Mouse (Mus musculus) lung, embryonic 14.5 days (tissue): ENCODE measurements around the gene Jarid2. TPM values are rescaled to one million over a fixed set of nuclear protein-coding genes. Genes with fewer than 3 reads are reported as not detected.
A peak's percentile ranks its signal among the peaks of the same experiment; 100 is the strongest.

Experiments used
- ATAC-seq: fragments of 200-750 bp; cut with Nextera tagmentation; 2 replicates; pipeline ENCODE4 v1.8.0; 2017; ENCODE audit warnings: mild to moderate bottlenecking, moderate TSS enrichment, moderate library complexity; ENCODE audit not compliant: insufficient read depth
- DNase-seq: peaks from one replicate; pipeline ENCODE4 v3.0.0-alpha.2; 2015
- H3K27ac ChIP-seq: fragments of 300-500 bp; sonication (generic); 2 replicates; pipeline ENCODE4 v1.5.1; 2014; ENCODE audit warnings: low read depth, mild to moderate bottlenecking, moderate library complexity
- H3K27me3 ChIP-seq: fragments of 300-500 bp; sonication (generic); 2 replicates; pipeline ENCODE4 v1.6.1; 2014; ENCODE audit warnings: low read length, control low read depth; ENCODE audit not compliant: insufficient read depth
- H3K36me3 ChIP-seq: fragments of 300-500 bp; sonication (generic); 2 replicates; pipeline ENCODE4 v1.6.1; 2014; ENCODE audit warnings: control low read depth; ENCODE audit not compliant: insufficient read depth
- H3K4me1 ChIP-seq: fragments of 300-500 bp; sonication (generic); 2 replicates; pipeline ENCODE4 v1.6.1; 2014; ENCODE audit warnings: antibody characterized with exemption, control low read depth; ENCODE audit not compliant: insufficient read depth
- H3K4me2 ChIP-seq: fragments of 300-500 bp; sonication (generic); 2 replicates; pipeline ENCODE4 v1.6.1; 2014; ENCODE audit warnings: mild to moderate bottlenecking
- H3K4me3 ChIP-seq: fragments of 300-500 bp; sonication (generic); 2 replicates; pipeline ENCODE4 v1.5.1; 2014; ENCODE audit warnings: low read depth, low read length
- H3K9ac ChIP-seq: fragments of 300-500 bp; sonication (generic); 2 replicates; pipeline ENCODE4 v1.6.1; 2014
- H3K9me3 ChIP-seq: fragments of 300-500 bp; sonication (generic); 2 replicates; pipeline ENCODE4 v1.6.1; 2016; ENCODE audit warnings: low read depth, low read length, control low read depth
- CTCF ChIP-seq: IDR thresholded peaks from 2 replicates; pipeline ENCODE4 v1.5.1; 2016; ENCODE audit warnings: antibody characterized with exemption, low read depth
- WGBS: fragments of 180-500 bp; shearing (Covaris S2); extraction: QIAGEN DNeasy Blood & Tissue Kit; methylation state at CpG from one replicate; pipeline ENCODE4 v1.1.7; 2014; 5-methylcytosine and 5-hydroxymethylcytosine counted together
- polyA plus RNA-seq: library from polyadenylated mRNA; unstranded; fragments of >200 nt; fragmentation: Nextera tagmentation; extraction: Ambion mirVana; gene quantifications from 2 replicates; pipeline ENCODE4 v1.2.1, GENCODE M21; 2014

Gene Jarid2
- polyA plus RNA-seq, 1 experiment from 2014 or later, result 18.4 TPM

GRCm38 (mm10) chr13:44734441-44734840, 5.2 kb downstream of the Jarid2 start:
- no peak overlapping the region for H3K9ac ChIP-seq

GRCm38 (mm10) chr13:44735088-44735690, 5.9 kb downstream of the Jarid2 start:
- no peak for TF ChIP-seq CTCF
- no peak for DNase-seq
- Histone ChIP-seq H3K4me3 (no peak overlapping the region), H3K36me3 (no peaks in the 10 kb centered on the region), H3K9me3 (no peaks in the 10 kb centered on the region), H3K27me3 (no peaks in the 10 kb centered on the region), H3K9ac (no peak overlapping the region), H3K27ac (no peak overlapping the region), H3K4me2 (no peak overlapping the region), H3K4me1 (no peaks in the 10 kb centered on the region; the same call in 1 of the 2 replicates)
- 18% methylated on average over 1 of the region's 1 CpGs for WGBS
- ATAC-seq, result no peak

More at GRCm38 (mm10) chr13:44734441-44734840, 5.2 kb downstream of the Jarid2 start:
- Histone ChIP-seq H3K27ac (no peak overlapping the region; the same call in 1 of the 2 replicates), H3K36me3 (no peaks in the 10 kb centered on the region), H3K4me1 (no peaks in the 10 kb centered on the region; the same call in 1 of the 2 replicates), H3K27me3 (no peaks in the 10 kb centered on the region), H3K9me3 (no peaks in the 10 kb centered on the region), H3K4me3 (peak overlapping the region; percentile 71), H3K4me2 (peak overlapping the region; percentile 66)
- no peak for TF ChIP-seq CTCF
- ATAC-seq, result no peak
- 59% methylated on average over 5 of the region's 5 CpGs for WGBS
- no peak for DNase-seq

GRCm38 (mm10) chr13:44737297-44737696, 8.0 kb downstream of the Jarid2 start:
- no peaks in the 10 kb centered on the region for H3K27me3 ChIP-seq
- TF ChIP-seq CTCF, result no peak
- no peaks in the 10 kb centered on the region for H3K36me3 ChIP-seq
- H3K27ac ChIP-seq, result no peak overlapping the region; the same call in 1 of the 2 replicates
- 75% methylated on average over 1 of the region's 1 CpGs for WGBS
- H3K4me3 ChIP-seq, result no peak overlapping the region
- ATAC-seq, result no peak
- H3K9ac ChIP-seq, result no peak overlapping the region
- no peaks in the 10 kb centered on the region; the same call in 1 of the 2 replicates for H3K4me1 ChIP-seq
- peak; percentile 47 for DNase-seq
- H3K9me3 ChIP-seq, result no peaks in the 10 kb centered on the region
- no peak overlapping the region for H3K4me2 ChIP-seq

- DNase-seq, result peak; percentile 36
- H3K27me3 ChIP-seq, result no peaks in the 10 kb centered on the region
- H3K4me1 ChIP-seq, result no peaks in the 10 kb centered on the region
- no peak overlapping the region for H3K27ac ChIP-seq
- no peak for TF ChIP-seq CTCF
- H3K4me3 ChIP-seq, result no peak overlapping the region
- H3K36me3 ChIP-seq, result no peaks in the 10 kb centered on the region
- H3K9me3 ChIP-seq, result no peaks in the 10 kb centered on the region
- H3K9ac ChIP-seq, result no peak overlapping the region
- no peak overlapping the region for H3K4me2 ChIP-seq
- no peak for ATAC-seq
- WGBS, result 64% methylated on average over 3 of the region's 3 CpGs
Observed at GRCm38 (mm10) chr13:44751780-44752179, 22.5 kb downstream of the Jarid2 start.

GRCm38 (mm10) chr13:44753206-44753605, 23.9 kb downstream of the Jarid2 start:
- ATAC-seq (no peak), DNase-seq (no peak)
- no peaks in the 10 kb centered on the region for H3K9me3 ChIP-seq
- H3K27ac ChIP-seq, result no peak overlapping the region
- H3K4me3 ChIP-seq, result no peak overlapping the region
- 81% methylated on average over 2 of the region's 2 CpGs for WGBS
- no peaks in the 10 kb centered on the region for H3K27me3 ChIP-seq
- H3K36me3 ChIP-seq, result no peaks in the 10 kb centered on the region
- no peak overlapping the region for H3K9ac ChIP-seq
- no peak for TF ChIP-seq CTCF
- H3K4me1 ChIP-seq, result no peaks in the 10 kb centered on the region
- H3K4me2 ChIP-seq, result no peak overlapping the region

- TF ChIP-seq CTCF, result no peak
- ATAC-seq (no peak), DNase-seq (peak; percentile 17)
- H3K27ac ChIP-seq, result no peak overlapping the region
- no peak overlapping the region for H3K4me2 ChIP-seq
- no peaks in the 10 kb centered on the region for H3K36me3 ChIP-seq
- no peaks in the 10 kb centered on the region for H3K27me3 ChIP-seq
- H3K4me1 ChIP-seq, result no peaks in the 10 kb centered on the region
- WGBS, result 27% methylated on average over 5 of the region's 5 CpGs
- H3K9me3 ChIP-seq, result no peaks in the 10 kb centered on the region
- no peak overlapping the region for H3K4me3 ChIP-seq
- no peak overlapping the region for H3K9ac ChIP-seq
Observed at GRCm38 (mm10) chr13:44755434-44755833, 26.2 kb downstream of the Jarid2 start.

- DNase-seq, result no peak
- H3K27me3 ChIP-seq, result no peaks in the 10 kb centered on the region
- H3K4me2 ChIP-seq, result no peak overlapping the region
- TF ChIP-seq CTCF, result peak; percentile 32; the same call in 1 of the 2 replicates
- no peaks in the 10 kb centered on the region for H3K4me1 ChIP-seq
- ATAC-seq, result no peak
- H3K9ac ChIP-seq, result no peak overlapping the region
- H3K36me3 ChIP-seq, result no peaks in the 10 kb centered on the region
- no peak overlapping the region for H3K27ac ChIP-seq
- 56% methylated on average over 1 of the region's 1 CpGs for WGBS
- no peaks in the 10 kb centered on the region for H3K9me3 ChIP-seq
- no peak overlapping the region for H3K4me3 ChIP-seq
Observed at GRCm38 (mm10) chr13:44758750-44759149, 29.5 kb downstream of the Jarid2 start.
